Mouse (Mus musculus) neural tube, embryonic 11.5 days (tissue): ENCODE results near the gene Prpf8. TPM values are rescaled to one million over a fixed set of nuclear protein-coding genes. Genes with fewer than 3 reads are reported as not detected.

ENCODE experiments used
- ATAC-seq: fragments of 200-750 bp; cut with Nextera tagmentation; 2 replicates; pipeline ENCODE4 v1.8.0; 2017; ENCODE audit warnings: moderate number of reproducible peaks, mild to moderate bottlenecking, moderate TSS enrichment, moderate library complexity; ENCODE audit not compliant: insufficient read depth, low FRiP score, low TSS enrichment
- DNase-seq: peaks from one replicate; pipeline ENCODE4 v3.0.0-alpha.2; 2015; ENCODE audit warnings: low spot score
- H3K27ac ChIP-seq: fragments of 300-500 bp; sonication (generic); 2 replicates; pipeline ENCODE4 v1.5.1; 2014; ENCODE audit warnings: low read depth, mild to moderate bottlenecking, low read length
- H3K27me3 ChIP-seq: fragments of 300-500 bp; sonication (generic); 2 replicates; pipeline ENCODE4 v1.6.1; 2014; ENCODE audit warnings: mild to moderate bottlenecking, low read length, mixed read lengths; ENCODE audit not compliant: control insufficient read depth, insufficient read depth
- H3K36me3 ChIP-seq: fragments of 300-500 bp; sonication (generic); 2 replicates; pipeline ENCODE4 v1.6.1; 2014; ENCODE audit warnings: mild to moderate bottlenecking, low read length, moderate library complexity, mixed read lengths; ENCODE audit not compliant: control insufficient read depth, insufficient read depth
- H3K4me1 ChIP-seq: fragments of 300-500 bp; sonication (generic); 2 replicates; pipeline ENCODE4 v1.6.1; 2014; ENCODE audit warnings: low read length, mixed read lengths; ENCODE audit not compliant: control insufficient read depth, insufficient read depth
- H3K4me2 ChIP-seq: fragments of 300-500 bp; sonication (generic); 2 replicates; pipeline ENCODE4 v1.6.1; 2014; ENCODE audit warnings: low read depth, mild to moderate bottlenecking, moderate library complexity
- H3K4me3 ChIP-seq: fragments of 300-500 bp; sonication (generic); 2 replicates; pipeline ENCODE4 v1.5.1; 2014; ENCODE audit warnings: low read depth, low read length
- H3K9ac ChIP-seq: fragments of 300-500 bp; sonication (generic); 2 replicates; pipeline ENCODE4 v1.6.1; 2014; ENCODE audit warnings: mild to moderate bottlenecking, low read length
- H3K9me3 ChIP-seq: fragments of 300-500 bp; sonication (generic); 2 replicates; pipeline ENCODE4 v1.6.1; 2016; ENCODE audit warnings: low read length; ENCODE audit not compliant: control insufficient read depth
- WGBS: fragments of 180-500 bp; shearing (Covaris S2); extraction: QIAGEN DNeasy Blood & Tissue Kit; methylation state at CpG from one replicate; pipeline ENCODE4 v1.1.7; 2014; 5-methylcytosine and 5-hydroxymethylcytosine counted together
- polyA plus RNA-seq: library from polyadenylated mRNA; unstranded; fragments of >200 nt; fragmentation: Nextera tagmentation; extraction: Ambion mirVana; gene quantifications from 2 replicates; pipeline ENCODE4 v1.2.1, GENCODE M21; 2014

Gene Prpf8
- polyA plus RNA-seq, 1 experiment from 2014 or later: 123 TPM

DNA sequence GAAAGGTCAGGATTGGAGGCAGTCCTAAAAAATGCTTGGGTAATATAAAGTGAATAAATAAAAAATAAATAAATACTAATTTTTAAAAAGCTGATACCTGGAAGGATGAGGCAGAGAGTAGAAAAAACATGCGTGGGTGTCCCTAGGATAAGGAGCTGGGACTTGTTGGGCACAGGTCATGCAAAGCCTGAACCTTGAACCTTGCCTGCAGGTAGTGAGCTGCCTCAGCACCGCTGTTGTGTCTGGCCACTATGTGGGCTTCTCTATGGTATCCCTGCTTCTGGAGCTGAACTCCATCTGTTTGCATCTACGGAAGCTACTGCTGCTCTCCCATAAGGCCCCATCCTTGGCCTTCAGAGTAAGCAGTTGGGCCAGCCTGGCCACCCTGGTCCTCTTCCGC, 17.4 kb upstream of the Prpf8 start:
- H3K9ac ChIP-seq: no peak overlapping the region
- H3K4me1 ChIP-seq: no peaks in the 10 kb centered on the region
- H3K4me3 ChIP-seq: no peak overlapping the region
- H3K4me2 ChIP-seq: no peak overlapping the region
- H3K36me3 ChIP-seq: no peaks in the 10 kb centered on the region
- WGBS: 89% methylated on average over 4 of the region's 4 CpGs
- H3K27ac ChIP-seq: no peak overlapping the region
- DNase-seq: no peak
- no peak for ATAC-seq
- no peaks in the 10 kb centered on the region for H3K9me3 ChIP-seq
- H3K27me3 ChIP-seq: no peaks in the 10 kb centered on the region

DNA sequence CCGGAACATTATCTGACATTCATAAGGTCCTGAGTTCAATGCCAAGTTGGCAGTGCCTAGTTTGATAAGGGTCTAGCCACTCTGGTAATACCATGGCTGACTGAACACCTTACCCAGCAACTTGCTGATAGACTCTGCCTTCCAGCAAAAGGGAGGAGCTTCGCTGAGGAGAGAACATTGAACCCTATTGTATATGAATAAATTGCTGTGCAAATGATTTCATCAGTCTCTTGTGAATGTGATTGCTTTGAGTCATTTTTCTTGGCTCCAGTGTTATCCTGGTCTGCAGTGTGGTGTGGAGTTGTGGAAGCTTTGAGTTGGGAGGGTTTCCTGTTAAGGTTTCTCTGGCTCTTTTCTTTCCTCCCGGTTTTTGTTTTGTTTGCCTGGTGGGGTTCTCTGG, 15.9 kb upstream of the Prpf8 start:
- no peaks in the 10 kb centered on the region for H3K36me3 ChIP-seq
- no peaks in the 10 kb centered on the region for H3K9me3 ChIP-seq
- ATAC-seq (no peak), DNase-seq (no peak)
- no peak overlapping the region for H3K9ac ChIP-seq
- 87% methylated on average over 3 of the region's 3 CpGs for WGBS
- no peak overlapping the region for H3K4me3 ChIP-seq
- no peak overlapping the region for H3K4me2 ChIP-seq
- H3K27ac ChIP-seq: no peak overlapping the region
- no peaks in the 10 kb centered on the region for H3K27me3 ChIP-seq
- no peaks in the 10 kb centered on the region for H3K4me1 ChIP-seq

DNA sequence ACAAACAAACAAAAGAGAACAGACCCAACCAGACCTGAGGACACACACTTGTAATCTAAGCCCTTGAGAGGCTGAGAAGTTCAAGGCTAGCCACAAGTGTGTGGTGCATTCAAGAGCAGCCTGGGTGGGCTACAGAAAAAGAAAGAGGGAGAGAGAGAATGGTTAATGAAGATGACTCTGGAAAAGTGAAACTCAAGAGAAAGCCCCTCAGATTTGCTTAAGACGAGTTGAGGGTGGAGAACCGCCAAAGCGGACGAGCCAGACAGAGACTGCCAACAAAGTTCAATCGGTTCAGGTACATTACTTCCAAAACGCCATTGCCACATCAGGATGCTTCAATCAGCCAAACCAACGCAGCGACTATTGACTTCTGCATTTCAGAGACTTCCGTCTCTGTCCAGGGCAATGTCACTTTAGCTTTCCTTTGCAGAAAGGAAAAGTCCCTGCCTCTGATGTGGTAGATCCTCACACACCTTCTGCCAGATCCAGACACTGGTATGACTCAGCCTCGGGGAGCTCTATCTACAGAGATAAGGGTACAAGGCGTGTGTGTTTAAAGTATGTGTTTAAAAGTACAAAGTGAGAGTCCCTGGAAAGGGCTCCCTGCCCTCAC, 14.0 kb upstream of the Prpf8 start:
- Histone ChIP-seq H3K36me3 (no peaks in the 10 kb centered on the region), H3K4me3 (no peak overlapping the region), H3K9ac (no peak overlapping the region), H3K4me1 (no peaks in the 10 kb centered on the region), H3K27ac (no peak overlapping the region), H3K9me3 (no peaks in the 10 kb centered on the region), H3K27me3 (no peaks in the 10 kb centered on the region), H3K4me2 (no peak overlapping the region)
- DNase-seq (no peak), ATAC-seq (no peak)
- WGBS: 89% methylated on average over 11 of the region's 11 CpGs

DNA sequence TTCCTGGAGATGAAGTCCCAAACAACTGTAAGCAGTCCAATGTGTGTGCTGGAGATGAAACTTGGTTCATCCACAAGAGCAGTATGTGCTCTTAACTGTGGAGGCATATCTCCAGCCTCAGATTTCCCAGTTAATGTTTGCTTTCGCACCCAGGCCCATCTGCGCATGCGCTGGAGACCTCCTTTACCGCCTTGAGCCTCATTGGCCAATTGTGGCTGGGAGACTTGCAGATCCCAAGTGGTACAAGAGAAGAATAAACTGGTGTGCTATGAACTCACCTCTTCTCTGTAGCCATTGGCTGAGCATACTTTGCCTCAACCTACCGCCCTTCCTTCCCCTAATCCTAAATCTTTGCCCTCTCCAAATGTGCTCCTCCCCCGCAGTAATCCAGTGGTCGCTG, 13.2 kb upstream of the Prpf8 start:
- no peak for ATAC-seq
- Histone ChIP-seq H3K27me3 (no peaks in the 10 kb centered on the region), H3K9ac (no peak overlapping the region), H3K27ac (no peak overlapping the region), H3K4me3 (no peak overlapping the region), H3K4me2 (no peak overlapping the region), H3K36me3 (no peaks in the 10 kb centered on the region), H3K4me1 (no peaks in the 10 kb centered on the region), H3K9me3 (no peaks in the 10 kb centered on the region)
- no peak for DNase-seq
- 73% methylated on average over 7 of the region's 7 CpGs for WGBS

DNA sequence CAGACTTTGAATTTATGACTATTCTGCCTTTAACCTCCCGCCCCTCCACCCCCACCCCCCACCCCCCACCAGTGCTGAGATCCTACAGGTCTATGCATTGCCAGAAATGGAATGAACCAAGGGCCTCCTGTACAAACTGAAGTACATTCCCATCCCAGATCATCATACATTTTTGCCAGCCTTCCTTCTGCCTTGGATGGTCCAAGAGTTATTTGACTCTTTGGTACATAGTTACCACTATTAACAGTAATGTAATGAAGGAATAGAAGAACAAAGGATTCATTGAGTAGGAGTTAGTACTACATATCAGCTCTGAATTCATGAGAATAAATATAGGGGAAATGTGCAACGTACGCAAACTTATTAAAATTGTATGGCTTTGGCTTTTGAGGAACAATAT, 424 bp upstream of the Prpf8 start:
- H3K36me3 ChIP-seq: peaks cover 12% of the 10 kb centered on the region
- H3K27me3 ChIP-seq: no peaks in the 10 kb centered on the region
- no peak overlapping the region for H3K27ac ChIP-seq
- ATAC-seq (no peak), DNase-seq (no peak)
- H3K4me1 ChIP-seq: peaks cover 8% of the 10 kb centered on the region
- H3K4me2 ChIP-seq: peak overlapping the region; percentile 20; the same call in 1 of the 2 replicates
- peak overlapping the region; percentile 99; the same call in 1 of the 2 replicates for H3K4me3 ChIP-seq
- H3K9ac ChIP-seq: no peak overlapping the region
- WGBS: 23% methylated on average over 3 of the region's 3 CpGs
- no peaks in the 10 kb centered on the region for H3K9me3 ChIP-seq

DNA sequence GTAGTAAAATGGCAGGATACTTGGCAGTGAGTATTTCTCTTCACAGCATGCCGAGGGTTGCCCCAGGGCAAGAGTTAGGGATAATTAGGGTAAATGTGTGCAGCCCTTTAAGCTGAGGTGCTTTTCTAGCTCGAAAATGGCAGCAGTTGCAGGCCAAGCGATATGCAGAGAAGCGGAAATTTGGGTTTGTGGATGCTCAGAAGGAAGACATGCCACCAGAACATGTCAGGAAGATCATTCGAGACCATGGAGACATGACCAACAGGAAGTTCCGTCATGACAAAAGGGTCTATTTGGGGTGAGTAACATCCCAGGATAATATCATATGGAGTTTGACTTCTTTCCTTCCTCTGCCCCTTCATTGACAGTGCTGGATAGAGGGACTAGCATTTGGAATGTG, 880 bp downstream of the Prpf8 start:
- peaks cover 8% of the 10 kb centered on the region for H3K4me1 ChIP-seq
- peak overlapping the region; percentile 99 for H3K4me3 ChIP-seq
- H3K27me3 ChIP-seq: no peaks in the 10 kb centered on the region
- H3K27ac ChIP-seq: no peak overlapping the region
- H3K9me3 ChIP-seq: no peaks in the 10 kb centered on the region
- 48% methylated on average over 6 of the region's 6 CpGs for WGBS
- H3K4me2 ChIP-seq: peak overlapping the region; percentile 76
- H3K36me3 ChIP-seq: peaks cover 24% of the 10 kb centered on the region
- ATAC-seq (no peak), DNase-seq (no peak)
- peak overlapping the region; percentile 97 for H3K9ac ChIP-seq

DNA sequence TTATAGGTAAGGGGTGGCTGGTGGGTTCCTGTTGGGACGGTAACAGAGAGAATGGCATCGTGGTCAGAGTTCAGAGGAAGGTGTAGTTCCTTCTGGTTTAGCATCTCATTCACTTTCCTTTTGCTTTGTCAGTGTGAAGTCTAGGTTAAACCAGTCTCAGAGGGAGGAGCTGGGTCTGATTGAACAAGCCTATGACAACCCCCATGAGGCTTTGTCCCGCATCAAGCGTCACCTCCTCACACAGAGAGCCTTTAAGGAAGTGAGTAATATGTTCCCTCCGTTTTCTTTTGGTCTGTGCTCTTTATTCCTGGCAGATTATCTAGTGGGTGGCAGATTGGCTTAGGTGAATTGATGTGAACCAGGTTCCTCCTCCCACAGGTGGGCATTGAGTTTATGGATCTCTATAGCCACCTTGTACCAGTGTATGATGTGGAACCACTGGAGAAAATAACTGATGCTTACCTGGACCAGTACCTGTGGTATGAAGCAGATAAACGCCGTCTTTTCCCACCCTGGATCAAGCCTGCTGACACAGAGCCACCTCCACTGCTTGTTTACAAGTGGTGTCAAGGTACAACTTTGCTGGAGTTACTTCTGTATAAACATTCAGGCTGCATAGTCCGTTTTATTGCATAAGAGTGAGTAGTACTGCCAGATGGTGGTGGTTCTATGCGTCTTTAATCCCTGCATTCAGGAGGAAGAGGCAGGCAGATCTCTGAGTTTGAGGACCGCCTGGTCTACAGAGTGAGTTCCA, 7.9 kb downstream of the Prpf8 start:
- H3K27ac ChIP-seq: no peak overlapping the region
- no peaks in the 10 kb centered on the region for H3K4me1 ChIP-seq
- H3K36me3 ChIP-seq: peaks cover 69% of the 10 kb centered on the region
- no peak overlapping the region for H3K9ac ChIP-seq
- no peaks in the 10 kb centered on the region for H3K9me3 ChIP-seq
- H3K27me3 ChIP-seq: no peaks in the 10 kb centered on the region
- 96% methylated on average over 10 of the region's 10 CpGs for WGBS
- no peak overlapping the region for H3K4me2 ChIP-seq
- ATAC-seq (no peak), DNase-seq (no peak)
- H3K4me3 ChIP-seq: no peak overlapping the region

DNA sequence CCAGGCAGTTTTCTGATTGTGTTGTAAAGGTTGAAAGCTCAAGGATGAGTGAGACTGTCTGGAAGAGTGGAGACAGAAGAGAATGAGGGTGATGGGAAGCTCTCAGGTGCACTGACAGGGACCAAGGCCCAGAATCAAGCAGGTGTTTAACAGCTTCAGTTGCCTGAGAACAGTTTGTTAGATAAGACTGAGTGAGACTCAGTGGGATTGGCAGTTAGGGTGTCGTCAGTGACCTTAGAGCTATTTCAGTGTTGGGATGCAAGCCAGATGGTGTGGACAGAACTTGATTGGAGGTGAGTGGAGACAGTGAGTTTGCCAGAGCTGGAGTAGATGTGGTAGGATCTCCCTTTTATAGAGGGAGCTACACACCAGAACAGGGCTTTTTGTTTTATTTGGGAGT, 11.5 kb downstream of the Prpf8 start:
- no peaks in the 10 kb centered on the region for H3K4me1 ChIP-seq
- no peak overlapping the region for H3K9ac ChIP-seq
- WGBS: 94% methylated on average over 1 of the region's 1 CpGs
- no peaks in the 10 kb centered on the region for H3K9me3 ChIP-seq
- no peak for DNase-seq
- H3K4me3 ChIP-seq: no peak overlapping the region
- H3K4me2 ChIP-seq: no peak overlapping the region
- H3K27me3 ChIP-seq: no peaks in the 10 kb centered on the region
- H3K36me3 ChIP-seq: peaks cover 73% of the 10 kb centered on the region
- H3K27ac ChIP-seq: no peak overlapping the region
- no peak for ATAC-seq

DNA sequence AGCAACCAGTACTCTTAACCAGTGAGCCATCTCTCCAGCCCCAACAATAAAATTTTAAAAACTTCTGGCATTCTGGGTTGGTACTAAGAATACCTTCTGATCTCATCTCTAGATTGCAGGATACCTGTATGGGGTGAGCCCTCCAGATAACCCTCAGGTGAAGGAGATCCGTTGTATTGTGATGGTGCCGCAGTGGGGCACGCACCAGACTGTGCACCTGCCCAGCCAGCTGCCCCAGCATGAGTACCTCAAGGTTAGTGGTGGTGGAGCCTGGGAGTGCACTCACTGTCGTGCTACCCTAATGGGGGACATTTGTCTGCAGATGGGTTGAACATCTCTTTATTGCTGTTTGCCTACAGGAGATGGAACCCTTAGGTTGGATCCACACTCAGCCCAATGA, 21.5 kb downstream of the Prpf8 start:
- ATAC-seq (no peak), DNase-seq (no peak)
- peaks cover 33% of the 10 kb centered on the region for H3K36me3 ChIP-seq
- peaks cover 10% of the 10 kb centered on the region; the same call in 1 of the 2 replicates for H3K4me1 ChIP-seq
- WGBS: 96% methylated on average over 4 of the region's 4 CpGs
- H3K9me3 ChIP-seq: no peaks in the 10 kb centered on the region
- H3K4me3 ChIP-seq: no peak overlapping the region
- H3K27me3 ChIP-seq: no peaks in the 10 kb centered on the region
- H3K4me2 ChIP-seq: no peak overlapping the region
- H3K27ac ChIP-seq: no peak overlapping the region
- no peak overlapping the region for H3K9ac ChIP-seq
